Mouse (Mus musculus) urinary bladder, postnatal 10 days (tissue): ENCODE data around the gene Olfr309.
"Not testable (repeated sequence)": the region's sequence is repeated elsewhere in the genome, so short reads cannot be mapped to it uniquely, and the experiment has no call there.

Source experiments
- DNase-seq: peaks from one replicate; pipeline ENCODE4 v3.0.0; 2022; ENCODE audit warnings: low spot score

Gene Olfr309

DNA sequence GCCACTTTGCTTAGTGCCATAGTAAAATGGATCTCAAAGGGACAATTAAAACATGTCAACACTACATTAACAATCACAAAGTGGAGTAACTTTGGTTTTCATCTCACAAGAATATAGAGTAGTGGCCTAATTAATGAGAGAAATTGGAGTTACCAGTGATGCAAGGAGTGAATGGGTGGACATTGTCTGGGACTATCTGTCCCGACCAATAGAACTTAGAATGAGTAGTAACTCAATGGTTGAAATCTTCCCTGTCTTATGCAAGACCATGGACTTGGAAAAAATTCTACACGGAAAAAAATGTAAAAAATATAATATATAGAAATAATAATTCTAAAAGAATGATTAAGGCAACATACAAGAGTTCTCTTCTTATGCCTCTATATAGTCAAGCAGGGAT, at the start of gene Olfr309:
Gene Olfr309, minus strand, starts transcription at position 101 of the 400 bp plus-strand sequence.
- no peak for DNase-seq

DNA sequence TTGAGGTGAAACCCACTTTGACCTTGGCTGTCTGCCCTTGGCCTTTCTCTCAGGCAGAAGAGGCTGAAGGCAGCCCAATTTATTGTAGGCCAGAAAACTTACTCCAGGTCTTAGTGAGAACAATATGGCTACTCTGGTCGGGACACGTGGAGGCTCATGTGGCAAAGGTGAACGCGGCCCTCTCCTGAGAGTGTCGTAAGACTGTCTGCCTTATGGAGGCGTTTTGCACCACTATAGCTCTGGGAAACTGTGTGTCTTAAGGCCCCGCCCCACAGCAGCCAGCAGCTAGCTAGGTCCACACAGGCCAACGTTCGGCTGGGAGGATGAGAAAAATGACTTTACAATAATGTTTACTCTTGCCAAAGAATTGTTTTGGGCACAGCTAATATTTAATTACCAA, 32.8 kb upstream of the Olfr309 start:
- not testable (repeated sequence) for DNase-seq

DNA sequence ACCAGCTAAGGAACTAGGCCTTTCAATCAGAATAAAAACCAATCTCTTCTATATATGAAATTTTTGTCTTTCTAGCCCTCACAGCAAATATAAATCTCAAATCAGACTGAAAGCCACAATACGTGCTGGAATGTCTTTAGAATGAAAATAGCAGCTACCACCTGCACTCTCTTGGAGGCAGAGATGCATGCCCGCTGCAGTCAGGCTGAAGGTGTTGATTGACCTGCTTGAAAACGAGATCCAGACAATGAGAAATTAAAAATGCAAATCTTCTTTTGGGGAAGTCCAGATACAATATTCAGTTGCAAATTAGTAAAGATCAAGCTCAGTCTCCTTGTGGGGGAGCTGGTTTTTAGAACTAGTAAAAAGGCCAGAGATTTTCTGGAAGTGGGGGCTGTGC, 30.7 kb upstream of the Olfr309 start:
- no peak for DNase-seq

DNA sequence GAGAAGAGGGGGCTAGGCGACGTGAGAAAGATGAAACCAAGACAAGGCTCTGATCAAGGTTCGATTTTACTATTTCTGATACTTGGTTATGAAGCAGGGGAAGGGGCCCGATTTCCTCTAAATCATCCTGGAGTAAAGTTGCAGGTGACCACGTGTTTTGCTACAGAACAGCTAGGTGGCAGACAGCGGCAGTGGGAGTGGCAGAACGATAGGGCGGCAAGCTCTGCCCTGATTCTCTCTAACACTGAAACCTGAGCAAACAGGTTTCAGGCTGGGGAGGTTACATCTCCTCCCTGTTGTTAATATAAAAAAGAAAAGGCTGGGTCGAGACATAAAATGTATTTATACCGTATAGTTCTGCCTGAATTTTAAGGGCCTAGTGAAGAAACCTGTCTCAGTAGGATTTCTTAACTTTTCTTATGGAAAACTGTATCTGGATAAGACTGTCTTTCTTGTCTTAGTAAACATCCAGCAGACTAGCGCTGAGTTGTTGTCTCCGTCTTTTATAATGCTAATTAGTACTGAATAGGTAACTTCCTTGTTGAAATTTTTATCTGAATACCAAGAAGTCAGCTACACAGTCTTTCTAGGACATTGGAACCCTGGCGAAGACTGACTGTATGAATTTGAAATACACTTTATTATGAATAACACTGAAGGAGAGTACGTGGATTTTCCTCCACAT, 29.5 kb upstream of the Olfr309 start:
- no peak for DNase-seq

DNA sequence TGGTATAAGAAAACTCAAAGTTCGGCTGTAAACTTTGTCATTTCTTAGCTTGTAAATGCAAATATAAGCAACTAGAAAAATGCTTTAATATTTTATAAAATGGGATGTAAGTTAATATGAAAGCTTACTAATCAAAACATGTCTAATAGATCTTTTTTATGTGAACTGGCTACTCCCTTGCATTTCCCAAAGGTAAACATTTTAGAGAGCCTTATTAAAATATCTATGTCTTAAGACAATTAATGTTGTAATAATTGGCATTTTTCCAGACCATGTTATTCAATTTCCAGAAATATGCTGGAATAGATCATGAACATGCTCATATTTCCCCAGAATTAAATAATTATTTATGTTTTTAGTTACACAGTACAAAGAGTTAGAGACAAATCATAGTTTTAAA, 24.0 kb upstream of the Olfr309 start, which contains the start of gene Olfr307:
Gene Olfr307, minus strand, starts transcription at position 101 of the 400 bp plus-strand sequence.
- DNase-seq: no peak

DNA sequence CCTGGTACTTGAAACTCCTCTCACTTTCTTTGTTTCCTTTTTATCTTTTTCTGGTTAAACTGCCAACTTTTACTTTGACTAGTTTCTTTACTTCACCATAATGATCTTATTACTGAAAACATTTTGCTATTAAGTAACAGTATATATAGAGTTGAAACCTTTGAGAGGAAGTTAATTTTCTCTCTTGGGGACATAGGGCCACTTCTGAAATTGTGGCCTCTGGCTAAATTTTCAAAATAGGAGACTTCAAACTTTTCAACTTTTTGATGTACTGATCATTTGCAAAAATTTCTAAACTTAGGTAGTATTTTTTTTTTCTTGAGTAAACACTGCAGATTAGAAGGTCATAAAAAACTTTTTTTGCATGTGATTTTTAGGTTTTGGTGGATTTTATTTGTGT, 12.0 kb upstream of the Olfr309 start, which contains the start of gene Olfr308:
Gene Olfr308, minus strand, starts transcription at position 101 of the 400 bp plus-strand sequence.
- DNase-seq: no peak

DNA sequence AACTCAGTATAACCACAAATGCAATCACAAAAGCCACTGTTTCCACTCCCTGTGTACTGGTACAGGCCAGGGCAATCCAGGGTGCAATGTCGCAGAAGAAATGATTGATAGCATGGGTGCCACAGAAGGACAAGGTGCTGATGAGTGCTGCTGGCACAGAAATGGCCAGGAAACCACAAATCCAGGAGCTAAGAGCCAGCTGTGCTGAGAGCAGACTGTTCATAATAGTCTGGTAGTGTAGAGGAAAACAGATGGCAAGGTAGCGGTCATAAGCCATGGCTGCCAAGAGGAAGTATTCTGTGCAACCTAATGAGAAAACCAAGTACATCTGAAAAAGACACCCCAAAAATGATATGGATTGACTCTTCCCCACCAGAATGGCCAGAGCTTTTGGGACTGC, 7.8 kb upstream of the Olfr309 start:
- no peak for DNase-seq

DNA sequence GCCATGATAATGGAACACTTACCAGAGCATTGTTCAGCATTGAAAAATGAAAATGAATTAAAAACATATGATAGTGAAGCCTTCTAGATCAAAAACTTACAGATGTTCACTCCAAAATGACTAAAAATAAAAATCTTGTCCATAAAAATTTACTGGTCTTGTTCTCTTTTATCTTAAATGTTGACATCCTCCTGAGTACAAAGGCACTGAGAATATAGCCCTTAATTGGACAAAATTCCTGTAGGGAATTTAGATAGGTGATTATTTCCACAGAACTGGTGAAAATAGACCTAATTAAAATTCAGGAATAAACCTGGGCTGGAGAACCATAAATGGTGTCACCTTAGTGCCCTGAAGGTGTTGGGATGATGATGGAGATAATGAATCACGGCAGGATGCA, 36.4 kb downstream of the Olfr309 start, which contains the start of gene Olfr310:
Gene Olfr310, minus strand, starts transcription at position 101 of the 400 bp plus-strand sequence.
- DNase-seq: no peak
